Mouse (Mus musculus) kidney, postnatal 0 days (tissue): ENCODE results near the gene Ipmk. TPM values are rescaled to one million over a fixed set of nuclear protein-coding genes. Genes with fewer than 3 reads are reported as not detected.

Experiments
- ATAC-seq: fragments of 200-750 bp; cut with Nextera tagmentation; replicated peaks from 2 replicates; pipeline ENCODE4 v1.8.0; 2017; ENCODE audit warnings: low read depth, moderate number of reproducible peaks, moderate TSS enrichment, moderate library complexity; ENCODE audit not compliant: low FRiP score
- DNase-seq: peaks from one replicate; pipeline ENCODE4 v3.0.0-alpha.2; 2016; ENCODE audit warnings: low spot score
- H3K27ac ChIP-seq: fragments of 300-500 bp; sonication (generic); 2 replicates; pipeline ENCODE4 v1.5.1; 2014; ENCODE audit warnings: mild to moderate bottlenecking
- H3K27me3 ChIP-seq: fragments of 300-500 bp; sonication (generic); 2 replicates; pipeline ENCODE4 v1.6.1; 2014; ENCODE audit warnings: low read length, mixed read lengths; ENCODE audit not compliant: insufficient read depth
- H3K36me3 ChIP-seq: fragments of 300-500 bp; sonication (generic); 2 replicates; pipeline ENCODE4 v1.6.1; 2014; ENCODE audit warnings: low read length, mixed read lengths; ENCODE audit not compliant: insufficient read depth
- H3K4me1 ChIP-seq: fragments of 300-500 bp; sonication (generic); replicated peaks from 2 replicates; pipeline ENCODE4 v1.6.1; 2014; ENCODE audit warnings: antibody characterized with exemption, low read length, mixed read lengths; ENCODE audit not compliant: insufficient read depth
- H3K4me2 ChIP-seq: fragments of 300-500 bp; sonication (generic); 2 replicates; pipeline ENCODE4 v1.6.1; 2014; ENCODE audit warnings: mild to moderate bottlenecking, low read length, moderate library complexity, mixed read lengths
- H3K4me3 ChIP-seq: fragments of 300-500 bp; sonication (generic); replicated peaks from 2 replicates; pipeline ENCODE4 v1.5.1; 2014; ENCODE audit warnings: low read depth, low read length
- H3K9ac ChIP-seq: fragments of 300-500 bp; sonication (generic); 2 replicates; pipeline ENCODE4 v1.6.1; 2014; ENCODE audit warnings: low read depth, low read length
- H3K9me3 ChIP-seq: fragments of 300-500 bp; sonication (generic); replicated peaks from 2 replicates; pipeline ENCODE4 v1.6.1; 2016; ENCODE audit warnings: low read length, inconsistent platforms, mixed read lengths
- CTCF ChIP-seq: IDR thresholded peaks from 2 replicates; pipeline ENCODE4 v1.5.1; 2016; ENCODE audit warnings: antibody characterized with exemption, low read depth, mild to moderate bottlenecking, moderate library complexity
- WGBS: fragments of 180-500 bp; shearing (Covaris S2); extraction: QIAGEN DNeasy Blood & Tissue Kit; methylation state at CpG from one replicate; pipeline ENCODE4 v1.1.7; 2014; 5-methylcytosine and 5-hydroxymethylcytosine counted together
- polyA plus RNA-seq: library from polyadenylated mRNA; unstranded; fragments of >200 nt; fragmentation: Nextera tagmentation; extraction: Ambion mirVana; gene quantifications from 2 replicates; pipeline ENCODE4 v1.2.1, GENCODE M21; 2015

The Ipmk gene
- polyA plus RNA-seq, 1 experiment from 2014 or later: 16.1 TPM

GRCm38 (mm10) chr10:71476471-71477080 lies 129.0 kb downstream of the Ipmk start:
- Histone ChIP-seq H3K27ac (no peak overlapping the region), H3K4me1 (no peaks in the 10 kb centered on the region), H3K27me3 (no peaks in the 10 kb centered on the region), H3K36me3 (no peaks in the 10 kb centered on the region), H3K9ac (no peak overlapping the region), H3K4me3 (no peak overlapping the region), H3K4me2 (no peak overlapping the region), H3K9me3 (no peaks in the 10 kb centered on the region)
- ATAC-seq (no peak), DNase-seq (no peak)
- TF ChIP-seq CTCF: no peak
- WGBS: 69% methylated on average over 8 of the region's 8 CpGs

DNA sequence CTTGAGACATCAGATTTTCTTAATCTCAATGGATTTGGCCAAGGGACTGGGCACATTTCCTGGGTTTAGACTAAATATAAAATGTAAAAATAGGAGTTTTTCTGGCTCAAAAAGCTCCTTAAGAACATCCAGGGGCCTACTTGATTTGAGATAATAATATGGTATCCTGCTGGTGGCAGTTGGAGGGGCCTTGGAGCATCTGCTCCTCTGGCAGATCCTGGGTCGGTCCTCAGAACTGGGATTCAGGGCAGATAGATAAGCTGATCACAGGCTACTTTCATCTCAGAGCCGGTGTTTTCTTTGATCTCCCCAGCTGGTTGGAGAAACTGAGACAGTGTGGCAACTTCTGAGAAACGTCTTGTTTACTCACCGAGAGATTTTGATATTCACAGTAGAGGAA lies 129.6 kb downstream of the Ipmk start:
- Histone ChIP-seq H3K4me1 (no peaks in the 10 kb centered on the region), H3K27me3 (no peaks in the 10 kb centered on the region), H3K4me2 (no peak overlapping the region), H3K27ac (no peak overlapping the region), H3K4me3 (no peak overlapping the region), H3K9me3 (no peaks in the 10 kb centered on the region), H3K36me3 (no peaks in the 10 kb centered on the region), H3K9ac (no peak overlapping the region)
- ATAC-seq (no peak), DNase-seq (no peak)
- TF ChIP-seq CTCF: no peak
- WGBS: 57% methylated on average over 4 of the region's 4 CpGs

- no peak overlapping the region for H3K27ac ChIP-seq
- TF ChIP-seq CTCF: peak; percentile 95
- no peaks in the 10 kb centered on the region for H3K27me3 ChIP-seq
- H3K9ac ChIP-seq: no peak overlapping the region
- DNase-seq (peak; percentile 84), ATAC-seq (no peak)
- no peak overlapping the region for H3K4me3 ChIP-seq
- no peaks in the 10 kb centered on the region for H3K36me3 ChIP-seq
- no peaks in the 10 kb centered on the region for H3K9me3 ChIP-seq
- H3K4me2 ChIP-seq: no peak overlapping the region
- H3K4me1 ChIP-seq: no peaks in the 10 kb centered on the region
- 9% methylated on average over 8 of the region's 8 CpGs for WGBS
Observed at GRCm38 (mm10) chr10:71479700-71480325, 132.2 kb downstream of the Ipmk start.

Other genes starting within 250 kb of the Ipmk start
- gene Bicc1, start 188.1 kb upstream of the Ipmk start, polyA plus RNA-seq: 65.7 and 71.7 TPM in 2 replicates
- 75.2 and 77.9 TPM in 2 replicates for gene Tfam, start 109.5 kb upstream of the Ipmk start, polyA plus RNA-seq
- 56.4 and 58.0 TPM in 2 replicates for gene Ube2d1, start 62.5 kb upstream of the Ipmk start, polyA plus RNA-seq
- gene Cisd1, start 2.8 kb upstream of the Ipmk start, polyA plus RNA-seq: 300 and 305 TPM in 2 replicates